Mouse (Mus musculus) limb, embryonic 11.5 days (tissue): Measurements from ENCODE around the gene Gclc. TPM values are rescaled to one million over a fixed set of nuclear protein-coding genes. Genes with fewer than 3 reads are reported as not detected.

Experiments
- ATAC-seq: fragments of 200-750 bp; cut with Nextera tagmentation; 2 replicates; pipeline ENCODE4 v1.8.0; 2017; ENCODE audit warnings: low read depth; ENCODE audit not compliant: insufficient number of reproducible peaks, low FRiP score, low TSS enrichment
- DNase-seq: peaks from one replicate; pipeline ENCODE4 v3.0.0-alpha.2; 2015; ENCODE audit warnings: low spot score
- H3K27ac ChIP-seq: fragments of 300-500 bp; sonication (generic); replicated peaks from 2 replicates; pipeline ENCODE4 v1.5.1; 2014; ENCODE audit warnings: low read depth, mild to moderate bottlenecking, low read length
- H3K27me3 ChIP-seq: fragments of 300-500 bp; sonication (generic); 2 replicates; pipeline ENCODE4 v1.6.1; 2014; ENCODE audit warnings: mild to moderate bottlenecking, low read length, mixed read lengths; ENCODE audit not compliant: control insufficient read depth, insufficient read depth
- H3K36me3 ChIP-seq: fragments of 300-500 bp; sonication (generic); 2 replicates; pipeline ENCODE4 v1.6.1; 2014; ENCODE audit warnings: mild to moderate bottlenecking, low read length, moderate library complexity, mixed read lengths; ENCODE audit not compliant: control insufficient read depth, insufficient read depth
- H3K4me1 ChIP-seq: fragments of 300-500 bp; sonication (generic); 2 replicates; pipeline ENCODE4 v1.6.1; 2014; ENCODE audit warnings: low read length, mixed read lengths; ENCODE audit not compliant: control insufficient read depth, insufficient read depth
- H3K4me2 ChIP-seq: fragments of 300-500 bp; sonication (generic); 2 replicates; pipeline ENCODE4 v1.6.1; 2014; ENCODE audit warnings: low read depth, mild to moderate bottlenecking, moderate library complexity; ENCODE audit not compliant: severe bottlenecking
- H3K4me3 ChIP-seq: fragments of 300-500 bp; sonication (generic); 2 replicates; pipeline ENCODE4 v1.5.1; 2014; ENCODE audit warnings: low read depth, low read length
- H3K9ac ChIP-seq: fragments of 300-500 bp; sonication (generic); 2 replicates; pipeline ENCODE4 v1.6.1; 2014; ENCODE audit warnings: mild to moderate bottlenecking, low read length
- H3K9me3 ChIP-seq: fragments of 300-500 bp; sonication (generic); 2 replicates; pipeline ENCODE4 v1.6.1; 2016; ENCODE audit warnings: low read length; ENCODE audit not compliant: control insufficient read depth
- WGBS: fragments of 180-500 bp; shearing (Covaris S2); extraction: QIAGEN DNeasy Blood & Tissue Kit; methylation state at CpG from one replicate; pipeline ENCODE4 v1.1.7; 2014; 5-methylcytosine and 5-hydroxymethylcytosine counted together
- polyA plus RNA-seq: library from polyadenylated mRNA; unstranded; fragments of >200 nt; fragmentation: Nextera tagmentation; extraction: Ambion mirVana; gene quantifications from 2 replicates; pipeline ENCODE4 v1.2.1, GENCODE M21; 2014

Gclc gene
- polyA plus RNA-seq, 1 experiment from 2014 or later = 12.3 TPM

- Histone ChIP-seq H3K9ac (no peak overlapping the region), H3K4me2 (no peak overlapping the region), H3K4me3 (no peak overlapping the region), H3K27ac (no peak overlapping the region), H3K9me3 (no peaks in the 10 kb centered on the region), H3K36me3 (no peaks in the 10 kb centered on the region), H3K4me1 (no peaks in the 10 kb centered on the region), H3K27me3 (no peaks in the 10 kb centered on the region)
- DNase-seq = no peak
- WGBS = 97% methylated on average over 1 of the region's 1 CpGs
- ATAC-seq = no peak
These were observed 38.3 kb upstream of the Gclc start for GRCm38 (mm10) chr9:77716009-77716408.

- Histone ChIP-seq H3K36me3 (no peaks in the 10 kb centered on the region), H3K9ac (no peak overlapping the region), H3K4me3 (no peak overlapping the region), H3K27ac (no peak overlapping the region), H3K4me1 (no peaks in the 10 kb centered on the region), H3K4me2 (no peak overlapping the region), H3K9me3 (no peaks in the 10 kb centered on the region), H3K27me3 (no peaks in the 10 kb centered on the region)
- DNase-seq (no peak), ATAC-seq (no peak)
- 49% methylated on average over 5 of the region's 5 CpGs for WGBS
These were observed 36.4 kb upstream of the Gclc start for GRCm38 (mm10) chr9:77717831-77718435.

GRCm38 (mm10) chr9:77718816-77719411 is 35.4 kb upstream of the Gclc start:
- Histone ChIP-seq H3K9me3 (no peaks in the 10 kb centered on the region), H3K4me3 (no peak overlapping the region), H3K9ac (no peak overlapping the region), H3K27me3 (no peaks in the 10 kb centered on the region), H3K36me3 (no peaks in the 10 kb centered on the region), H3K4me2 (no peak overlapping the region), H3K4me1 (no peaks in the 10 kb centered on the region), H3K27ac (no peak overlapping the region)
- WGBS = 91% methylated on average over 8 of the region's 8 CpGs
- no peak for ATAC-seq
- no peak for DNase-seq

- no peaks in the 10 kb centered on the region for H3K4me1 ChIP-seq
- ATAC-seq (no peak), DNase-seq (no peak)
- no peaks in the 10 kb centered on the region for H3K36me3 ChIP-seq
- H3K9ac ChIP-seq = no peak overlapping the region
- no peaks in the 10 kb centered on the region for H3K27me3 ChIP-seq
- 90% methylated on average over 1 of the region's 1 CpGs for WGBS
- no peak overlapping the region for H3K4me3 ChIP-seq
- no peak overlapping the region for H3K27ac ChIP-seq
- H3K4me2 ChIP-seq = no peak overlapping the region
- H3K9me3 ChIP-seq = no peaks in the 10 kb centered on the region
These were observed 34.7 kb upstream of the Gclc start for GRCm38 (mm10) chr9:77719675-77720074.

- WGBS = 96% methylated on average over 1 of the region's 1 CpGs
- no peak overlapping the region for H3K9ac ChIP-seq
These were observed 32.0 kb upstream of the Gclc start for GRCm38 (mm10) chr9:77722381-77722780.

GRCm38 (mm10) chr9:77724216-77724615 is 30.1 kb upstream of the Gclc start:
- H3K4me1 ChIP-seq = no peaks in the 10 kb centered on the region
- WGBS = 83% methylated on average over 6 of the region's 6 CpGs
- DNase-seq = no peak
- H3K27ac ChIP-seq = no peak overlapping the region
- no peak overlapping the region for H3K4me3 ChIP-seq
- no peak overlapping the region for H3K9ac ChIP-seq
- H3K9me3 ChIP-seq = no peaks in the 10 kb centered on the region
- no peak overlapping the region for H3K4me2 ChIP-seq
- H3K27me3 ChIP-seq = no peaks in the 10 kb centered on the region
- no peaks in the 10 kb centered on the region for H3K36me3 ChIP-seq
- ATAC-seq = no peak

More at GRCm38 (mm10) chr9:77722381-77722780, 32.0 kb upstream of the Gclc start:
- H3K9me3 ChIP-seq = no peaks in the 10 kb centered on the region
- H3K27me3 ChIP-seq = no peaks in the 10 kb centered on the region
- no peak for DNase-seq
- H3K36me3 ChIP-seq = no peaks in the 10 kb centered on the region
- no peak overlapping the region for H3K27ac ChIP-seq
- no peak overlapping the region for H3K4me2 ChIP-seq
- no peak overlapping the region for H3K4me3 ChIP-seq
- no peak for ATAC-seq
- H3K4me1 ChIP-seq = no peaks in the 10 kb centered on the region

- no peaks in the 10 kb centered on the region for H3K4me1 ChIP-seq
These were observed 28.9 kb upstream of the Gclc start for GRCm38 (mm10) chr9:77725448-77725847.

GRCm38 (mm10) chr9:77726018-77726684 is 28.2 kb upstream of the Gclc start:
- Histone ChIP-seq H3K9ac (no peak overlapping the region), H3K27ac (no peak overlapping the region), H3K27me3 (no peaks in the 10 kb centered on the region), H3K9me3 (no peaks in the 10 kb centered on the region), H3K36me3 (no peaks in the 10 kb centered on the region), H3K4me2 (no peak overlapping the region), H3K4me1 (no peaks in the 10 kb centered on the region), H3K4me3 (no peak overlapping the region)
- 89% methylated on average over 6 of the region's 6 CpGs for WGBS
- ATAC-seq (no peak), DNase-seq (no peak)

More at GRCm38 (mm10) chr9:77725448-77725847, 28.9 kb upstream of the Gclc start:
- no peak for ATAC-seq
- no peak for DNase-seq
- no peaks in the 10 kb centered on the region for H3K27me3 ChIP-seq
- no peaks in the 10 kb centered on the region for H3K36me3 ChIP-seq
- no peak overlapping the region for H3K27ac ChIP-seq
- no peak overlapping the region for H3K9ac ChIP-seq
- H3K9me3 ChIP-seq = no peaks in the 10 kb centered on the region
- no peak overlapping the region for H3K4me3 ChIP-seq
- no peak overlapping the region for H3K4me2 ChIP-seq
- WGBS = 87% methylated on average over 8 of the region's 8 CpGs
